Mouse (Mus musculus) G1E (cell line): ENCODE measurements around the gene Zfp940.

ENCODE experiments used
- CTCF ChIP-seq: IDR thresholded peaks from 2 replicates; pipeline ENCODE4 v1.5.1; 2012; ENCODE audit warnings: low read depth, low read length, inconsistent platforms, mixed read lengths
- GATA1 ChIP-seq: IDR thresholded peaks from 2 replicates; pipeline ENCODE4 v1.6.1; 2012; ENCODE audit warnings: borderline replicate concordance, low read length, inconsistent platforms, mixed read lengths
- GATA2 ChIP-seq: IDR thresholded peaks from 2 replicates; pipeline ENCODE4 v1.6.1; 2012; ENCODE audit warnings: low read depth, low read length, inconsistent platforms, borderline replicate concordance

DNA sequence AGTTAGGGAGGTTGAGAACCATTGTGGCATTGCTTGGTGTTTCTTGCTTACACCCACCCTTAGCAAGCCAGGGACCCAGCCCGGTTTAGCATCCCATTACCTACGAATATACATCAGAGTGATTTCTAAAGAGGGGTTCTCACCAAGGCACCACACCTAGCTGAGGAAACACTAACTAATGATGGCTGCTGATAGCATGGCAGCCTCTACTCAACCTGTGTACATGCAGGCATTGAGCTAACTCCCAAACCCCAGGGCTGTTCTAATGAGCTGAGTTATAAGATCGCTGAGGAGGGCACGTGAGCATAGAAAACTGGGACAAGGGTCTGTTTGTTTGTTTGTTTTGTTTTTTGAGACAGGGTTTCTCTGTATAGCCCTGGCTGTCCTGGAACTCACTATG, 39.3 kb upstream of the Zfp940 start:
- TF ChIP-seq GATA1 = no peak
- no peak for TF ChIP-seq GATA2
- no peak for TF ChIP-seq CTCF
